Mouse (Mus musculus): ENCODE data around the gene Zfp367.

Zfp367 gene

GRCm38 (mm10) chr13:64153083-64153682, at the start of gene Zfp367:
Zfp367 (minus strand) TSS chr13:64153202.
- peak; percentile 95 for DNase-seq

DNA sequence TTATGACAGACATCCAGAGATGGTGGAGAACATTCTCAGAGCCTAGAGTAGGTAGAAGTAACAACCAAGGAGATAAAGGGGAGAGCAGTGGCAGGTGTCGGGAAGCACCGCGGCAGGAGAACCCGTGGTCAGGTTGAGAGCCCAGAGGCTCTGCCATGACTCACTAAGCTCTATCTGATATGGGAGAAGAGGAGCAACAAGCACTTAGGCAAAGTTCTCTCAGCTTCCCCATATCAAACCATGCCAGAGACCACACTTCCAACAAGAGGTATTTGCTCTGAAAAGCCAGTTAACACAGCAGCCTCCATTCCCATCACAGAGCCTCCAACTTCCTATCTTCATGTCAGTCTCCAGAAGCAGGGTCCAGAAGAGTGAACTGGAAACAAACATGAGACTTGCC, 47.9 kb upstream of the Zfp367 start:
- no peak for DNase-seq

DNA sequence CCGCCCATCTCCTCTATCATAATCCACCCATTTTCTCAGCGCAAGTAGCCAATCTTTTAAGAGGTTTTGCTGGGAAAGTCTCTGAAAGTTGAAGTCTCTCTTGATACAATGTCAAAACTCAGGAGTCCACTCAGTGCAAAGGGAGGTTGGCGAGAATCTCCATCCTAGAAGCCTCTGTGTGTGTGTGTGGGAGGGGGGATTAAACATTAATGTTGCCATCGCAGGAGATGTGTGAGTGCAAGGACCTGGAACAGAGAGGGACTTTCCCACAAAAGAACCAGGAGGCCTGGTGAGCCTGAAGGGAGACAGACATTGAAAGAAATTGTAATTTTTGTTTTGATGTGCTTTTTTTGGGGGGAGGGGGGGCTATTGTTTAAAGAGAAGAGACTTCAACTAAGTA, 45.3 kb upstream of the Zfp367 start:
- DNase-seq: no peak

- no peak for DNase-seq
These were observed 44.9 kb upstream of the Zfp367 start for GRCm38 (mm10) chr13:64197899-64198298.

- DNase-seq: no peak
These were observed 34.1 kb upstream of the Zfp367 start for GRCm38 (mm10) chr13:64187065-64187464.

DNA sequence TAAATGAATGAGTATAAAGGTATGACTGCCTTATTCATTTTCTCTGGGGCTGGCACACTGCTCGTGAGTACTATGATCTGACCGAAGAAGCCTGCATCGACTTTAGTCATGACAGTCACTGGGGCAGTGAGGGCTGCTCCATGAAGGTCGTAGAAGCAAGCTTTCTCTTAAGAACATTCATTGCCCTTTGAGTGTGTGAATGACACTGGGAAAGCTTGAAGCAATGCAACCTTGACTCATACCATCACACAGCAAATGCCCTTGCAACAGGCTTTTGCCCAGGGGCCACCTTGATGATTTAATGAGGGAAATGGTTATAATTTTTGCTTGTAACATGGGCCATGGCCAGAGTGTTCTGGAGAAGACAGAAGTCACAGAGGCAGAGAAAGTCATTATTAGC, 33.5 kb upstream of the Zfp367 start:
- DNase-seq: no peak

- DNase-seq: no peak
These were observed 32.6 kb upstream of the Zfp367 start for GRCm38 (mm10) chr13:64185586-64185985.

DNA sequence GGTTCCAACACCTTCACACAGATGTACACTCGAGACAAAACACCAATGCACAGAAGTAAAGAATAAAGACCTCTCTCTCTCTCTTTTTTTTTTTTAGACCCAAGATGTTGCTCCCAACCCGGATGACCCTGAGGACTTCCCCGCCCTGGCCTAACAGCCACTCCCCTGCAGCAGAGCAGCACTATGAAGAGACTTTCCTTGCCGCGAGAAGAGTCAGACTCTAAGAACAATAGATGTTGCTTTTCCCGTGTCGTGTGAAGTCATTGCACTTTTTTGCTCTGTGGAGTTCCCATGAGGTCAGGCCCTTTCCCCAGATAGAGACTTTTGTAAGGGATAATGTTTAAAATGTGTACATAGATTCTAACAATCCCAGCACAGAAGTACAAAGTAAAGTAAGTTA, 32.2 kb upstream of the Zfp367 start:
- DNase-seq: no peak

- no peak for DNase-seq
These were observed 31.4 kb upstream of the Zfp367 start for GRCm38 (mm10) chr13:64184361-64184760.

DNA sequence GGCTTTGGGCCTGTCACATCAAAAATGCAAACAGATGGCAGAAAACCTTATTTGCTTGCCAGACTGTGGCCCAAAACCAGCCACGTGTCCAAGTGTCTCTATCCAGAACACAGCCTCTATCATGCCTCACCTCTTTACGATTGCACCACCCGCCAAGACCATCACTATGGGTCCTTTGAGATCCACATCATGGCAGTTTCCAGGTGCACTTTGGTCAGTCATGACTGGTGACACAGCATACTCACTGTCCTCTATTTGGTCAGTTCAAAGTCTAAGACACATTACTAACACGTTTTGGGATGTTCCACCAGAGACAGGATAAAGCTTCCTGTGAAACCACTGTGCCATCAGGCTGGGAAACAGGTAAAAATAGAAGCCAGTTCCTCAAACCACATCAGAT, 30.6 kb upstream of the Zfp367 start:
- no peak for DNase-seq

DNA sequence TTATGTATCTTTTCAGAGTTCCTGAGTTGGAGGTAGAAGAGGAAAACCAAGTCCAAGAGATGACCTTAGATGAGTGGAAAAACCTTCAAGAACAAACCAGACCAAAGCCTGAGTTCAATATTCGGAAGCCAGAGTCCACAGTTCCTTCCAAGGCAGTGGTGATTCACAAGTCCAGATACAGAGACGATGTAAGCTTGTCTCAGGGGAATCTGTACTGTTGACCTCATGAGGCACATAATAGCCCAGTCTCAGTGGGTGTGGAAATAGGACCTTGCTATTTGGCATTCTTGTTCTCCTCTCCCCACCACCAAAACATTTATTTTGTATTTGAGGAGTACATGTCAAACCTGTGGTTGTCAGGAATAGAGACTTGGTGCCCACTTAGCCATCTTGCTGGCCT, 29.1 kb upstream of the Zfp367 start:
- no peak for DNase-seq

- peak; percentile 73 for DNase-seq
These were observed 27.9 kb upstream of the Zfp367 start for GRCm38 (mm10) chr13:64180888-64181287.

DNA sequence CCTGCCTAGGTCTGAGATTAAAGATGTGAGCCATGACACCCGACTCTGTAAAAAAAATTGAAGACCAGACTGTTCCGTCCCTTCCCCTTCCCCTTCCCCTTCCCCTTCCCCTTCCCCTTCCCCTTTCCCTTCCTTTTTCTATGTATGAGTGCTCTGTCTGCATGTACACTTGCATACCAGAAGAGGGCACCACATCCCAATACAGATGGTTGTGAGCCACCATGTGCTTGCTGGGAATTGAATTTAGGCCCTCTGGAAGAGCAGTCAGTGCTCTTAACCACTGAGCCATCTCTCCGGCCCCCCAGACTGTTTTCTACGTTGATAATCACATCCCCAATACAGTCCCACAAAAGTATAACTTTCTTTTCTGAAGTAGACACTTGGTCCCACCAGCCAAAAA, 27.3 kb upstream of the Zfp367 start:
- DNase-seq: no peak

DNA sequence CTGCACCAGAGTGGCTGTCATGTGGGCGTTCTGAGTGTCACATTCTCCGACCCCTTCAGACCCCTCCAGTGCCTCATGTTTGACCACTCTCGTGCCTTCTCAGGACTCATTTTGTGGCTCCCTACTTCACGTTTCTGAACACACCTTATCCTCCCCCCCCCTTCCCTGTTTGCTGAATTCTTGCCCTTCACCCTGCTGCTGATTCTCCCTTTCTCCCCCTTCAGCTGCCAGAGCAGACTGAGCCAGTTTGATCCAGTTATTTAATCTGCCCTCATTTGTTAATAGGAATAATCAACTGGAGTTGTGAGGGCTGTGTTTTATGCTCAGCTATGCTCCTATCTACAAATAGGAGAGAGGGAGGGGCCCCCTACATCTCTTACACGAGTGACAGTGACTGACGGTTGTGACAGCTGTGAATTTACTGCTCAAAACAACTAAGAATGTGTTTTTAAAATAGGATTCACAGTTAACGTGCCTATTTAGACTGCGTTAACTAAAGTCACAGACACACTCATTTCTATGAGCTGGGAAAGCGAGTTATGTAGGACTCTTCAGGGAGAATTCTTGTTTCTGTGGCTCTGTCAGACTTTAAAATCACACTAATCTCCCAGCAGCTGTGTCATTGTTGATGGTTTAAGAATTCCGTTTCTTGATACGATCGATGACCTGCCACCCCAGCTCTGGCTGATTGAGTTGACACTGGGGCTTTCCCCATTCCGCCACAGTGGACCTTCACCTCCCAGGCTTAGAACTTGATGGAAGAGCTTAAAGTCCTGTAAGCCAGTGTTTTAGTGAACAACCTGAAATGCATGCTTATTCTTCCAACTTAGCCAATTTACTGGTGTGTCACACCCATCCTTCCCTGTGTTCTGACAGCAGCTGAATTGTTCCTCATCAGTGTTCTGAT, 26.0 kb upstream of the Zfp367 start:
- no peak for DNase-seq

DNA sequence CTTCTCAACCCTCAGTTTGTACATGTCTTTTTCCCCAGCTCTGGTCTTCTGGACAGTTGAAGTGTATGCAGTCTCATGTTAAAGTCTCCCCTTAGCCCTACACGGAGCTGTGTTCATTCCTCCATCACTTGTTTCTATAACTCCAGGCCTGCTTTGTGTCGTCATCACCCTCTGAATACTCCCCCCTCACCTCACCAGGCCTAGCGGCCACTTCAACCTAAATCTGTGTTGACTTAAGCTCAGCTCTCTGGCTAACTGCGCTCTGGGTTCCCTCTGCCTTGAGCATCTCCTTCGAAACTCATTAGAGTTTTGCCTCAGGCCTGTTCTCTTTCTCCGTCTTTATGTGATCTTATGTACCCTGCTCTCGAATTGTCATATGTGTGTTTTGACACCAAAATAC, 25.0 kb upstream of the Zfp367 start:
- no peak for DNase-seq

GRCm38 (mm10) chr13:64169746-64170145, 16.7 kb upstream of the Zfp367 start:
- no peak for DNase-seq

GRCm38 (mm10) chr13:64163147-64163715, 10.2 kb upstream of the Zfp367 start:
- peak; percentile 30 for DNase-seq

DNA sequence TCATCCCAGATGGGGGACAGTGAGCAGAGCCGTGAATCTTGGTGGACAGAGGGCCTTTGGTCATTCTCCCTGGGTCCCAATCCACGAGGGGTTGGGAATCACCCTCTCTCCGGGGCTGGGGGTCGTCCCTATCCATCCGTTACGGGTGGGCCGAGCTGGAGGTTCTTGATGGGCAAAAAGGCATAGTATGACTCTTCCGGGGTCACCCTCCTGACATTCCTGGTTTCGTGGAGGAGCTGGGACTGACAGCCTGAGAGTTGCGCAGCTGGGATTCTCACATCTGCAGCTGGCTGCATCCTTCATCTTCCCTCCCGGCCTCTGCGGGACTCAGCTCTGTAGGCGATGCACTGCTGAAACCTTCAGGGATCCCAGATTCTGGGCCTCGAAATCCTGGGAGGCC, 9.6 kb upstream of the Zfp367 start:
- DNase-seq: peak; percentile 22

GRCm38 (mm10) chr13:64161916-64162611, 9.1 kb upstream of the Zfp367 start:
- DNase-seq: no peak

- DNase-seq: peak; percentile 98
These were observed 8.5 kb upstream of the Zfp367 start, which contains the start of gene Habp4 for GRCm38 (mm10) chr13:64161548-64161915. Habp4 (plus strand) TSS chr13:64161824.

- no peak for DNase-seq
These were observed 4.0 kb upstream of the Zfp367 start for GRCm38 (mm10) chr13:64156966-64157365.

GRCm38 (mm10) chr13:64155171-64155571, 2.2 kb upstream of the Zfp367 start:
- peak; percentile 38 for DNase-seq

DNA sequence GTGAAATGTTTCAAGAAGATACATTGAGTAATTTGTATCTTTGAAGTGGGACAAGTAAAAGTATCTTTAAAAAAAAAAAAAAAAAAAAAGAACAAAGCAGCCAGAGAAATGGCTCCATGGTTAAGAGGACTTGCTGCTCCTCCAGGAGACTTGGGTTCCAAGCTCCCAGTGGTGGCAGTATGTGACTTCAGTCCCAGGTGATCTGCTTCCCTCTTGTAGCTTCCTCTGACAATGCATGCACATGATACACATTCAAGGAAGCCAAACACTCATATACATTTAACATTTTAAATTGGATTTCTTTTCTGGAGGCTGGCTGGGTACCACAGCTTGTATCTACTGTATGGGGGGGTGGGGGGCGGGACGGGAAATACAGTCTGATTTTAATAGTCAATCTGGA, 1.6 kb upstream of the Zfp367 start:
- no peak for DNase-seq
